Mouse (Mus musculus): ENCODE data around the gene Stag3. TPM values are rescaled to one million over a fixed set of nuclear protein-coding genes. Genes with fewer than 3 reads are reported as not detected.

Stag3 gene
- polyA plus RNA-seq (2012; rRNA removed; ENCODE audit: low replicate concordance): 0.38 and 0.56 TPM in 2 replicates

GRCm38 (mm10) chr5:138279585-138280424 lies at the start of gene Stag3, which contains the start of the genes Gm43720 and Gpc2:
TSS of gene Stag3 (plus strand) at chr5:138280240.
TSS of gene Gm43720 (minus strand) at chr5:138279958.
TSS of gene Gpc2 (minus strand) at chr5:138280005.

GRCm38 (mm10) chr5:138255353-138256093 lies 24.5 kb upstream of the Stag3 start, which contains the start of gene Lamtor4:
TSS of gene Lamtor4 (plus strand) at chr5:138255482.

GRCm38 (mm10) chr5:138263260-138264206 lies 16.5 kb upstream of the Stag3 start, which contains the start of gene BC037034:
TSS of gene BC037034 (minus strand) at chr5:138264033.

GRCm38 (mm10) chr5:138272409-138272923 lies 7.6 kb upstream of the Stag3 start, which contains the start of gene Gal3st4:
TSS of gene Gal3st4 (minus strand) at chr5:138272840.

GRCm38 (mm10) chr5:138341661-138342060 lies 61.6 kb downstream of the Stag3 start, which contains the start of gene Pvrig:
TSS of gene Pvrig (plus strand) at chr5:138341961.

Other genes with a start within 250 kb of the Stag3 start
- gene Smok3c, start 227.0 kb upstream of the Stag3 start, polyA plus RNA-seq (2012; rRNA removed; ENCODE audit: low replicate concordance): not detected in 2 replicates
- 2.6 and 6.0 TPM in 2 replicates for gene Zkscan1, start 195.2 kb upstream of the Stag3 start, polyA plus RNA-seq (2012; rRNA removed; ENCODE audit: low replicate concordance)
- 4.6 and 8.1 TPM in 2 replicates for gene Zscan21, start 163.3 kb upstream of the Stag3 start, polyA plus RNA-seq (2012; rRNA removed; ENCODE audit: low replicate concordance)
- gene Zfp113, start 124.5 kb upstream of the Stag3 start, polyA plus RNA-seq (2012; rRNA removed; ENCODE audit: low replicate concordance): 2.3 and 3.0 TPM in 2 replicates
- gene Cops6, start 119.2 kb upstream of the Stag3 start, polyA plus RNA-seq (2012; rRNA removed; ENCODE audit: low replicate concordance): 58.2 and 130 TPM in 2 replicates
- 42.4 and 60.0 TPM in 2 replicates for gene Ap4m1, start 108.2 kb upstream of the Stag3 start, polyA plus RNA-seq (2012; rRNA removed; ENCODE audit: low replicate concordance)
- 23.8 and 27.4 TPM in 2 replicates for gene Mcm7, start 107.8 kb upstream of the Stag3 start, polyA plus RNA-seq (2012; rRNA removed; ENCODE audit: low replicate concordance)
- 56.7 and 72.9 TPM in 2 replicates for gene Taf6, start 92.8 kb upstream of the Stag3 start, polyA plus RNA-seq (2012; rRNA removed; ENCODE audit: low replicate concordance)
- gene Cnpy4, start 92.8 kb upstream of the Stag3 start, polyA plus RNA-seq (2012; rRNA removed; ENCODE audit: low replicate concordance): 2.6 and 4.9 TPM in 2 replicates
- 5.2 and 11.9 TPM in 2 replicates for gene Mblac1, start 85.9 kb upstream of the Stag3 start, polyA plus RNA-seq (2012; rRNA removed; ENCODE audit: low replicate concordance)
- 2.6 and 4.4 TPM in 2 replicates for gene Nxpe5, start 54.3 kb upstream of the Stag3 start, polyA plus RNA-seq (2012; rRNA removed; ENCODE audit: low replicate concordance)
- 177 and 194 TPM in 2 replicates for gene Lamtor4, start 24.8 kb upstream of the Stag3 start, polyA plus RNA-seq (2012; rRNA removed; ENCODE audit: low replicate concordance)
- gene BC037034, start 16.2 kb upstream of the Stag3 start, polyA plus RNA-seq (2012; rRNA removed; ENCODE audit: low replicate concordance): 55.8 and 97.3 TPM in 2 replicates
- gene Gal3st4, start 7.4 kb upstream of the Stag3 start, polyA plus RNA-seq (2012; rRNA removed; ENCODE audit: low replicate concordance): 0.41 and 1.4 TPM in 2 replicates
- 0.04 TPM in 1 of 2 replicates, not detected in the other for gene Gm43720, start 282 bp upstream of the Stag3 start, polyA plus RNA-seq (2012; rRNA removed; ENCODE audit: low replicate concordance)
- 4.2 and 7.0 TPM in 2 replicates for gene Gpc2, start 235 bp upstream of the Stag3 start, polyA plus RNA-seq (2012; rRNA removed; ENCODE audit: low replicate concordance)
- 1.3 and 1.4 TPM in 2 replicates for gene Pvrig, start 61.7 kb downstream of the Stag3 start, polyA plus RNA-seq (2012; rRNA removed; ENCODE audit: low replicate concordance)
- 2.8 and 4.3 TPM in 2 replicates for gene Zfp157, start 161.2 kb downstream of the Stag3 start, polyA plus RNA-seq (2012; rRNA removed; ENCODE audit: low replicate concordance)

All from mammary gland, adult 2 months (tissue).